Mouse (Mus musculus) forelimb bud, embryonic 11.5 days (tissue): ENCODE results near the gene Pfas.
A peak's percentile ranks its signal among the peaks of the same experiment; 100 is the strongest.
"Not testable (repeated sequence)": the region's sequence is repeated elsewhere in the genome, so short reads cannot be mapped to it uniquely, and the experiment has no call there.

Source experiments
- DNase-seq: peaks from one replicate; pipeline ENCODE4 v3.0.0-alpha.2; 2012; ENCODE audit warnings: low read depth, low spot score

Pfas gene

GRCm38 (mm10) chr11:68940516-68940915 is 67.7 kb downstream of the Pfas start:
- DNase-seq = no peak

GRCm38 (mm10) chr11:68939451-68940304 is 68.6 kb downstream of the Pfas start:
- DNase-seq = peak; percentile 87

GRCm38 (mm10) chr11:68936951-68937350 is 71.3 kb downstream of the Pfas start:
- not testable (repeated sequence) for DNase-seq
